Mouse (Mus musculus): ENCODE results near the gene Kbtbd13. TPM values are rescaled to one million over a fixed set of nuclear protein-coding genes. Genes with fewer than 3 reads are reported as not detected.

Gene Kbtbd13
- total and polyA plus RNA-seq, 2 experiments from 2014 or later, result 0.46 to 1.0 TPM

DNA sequence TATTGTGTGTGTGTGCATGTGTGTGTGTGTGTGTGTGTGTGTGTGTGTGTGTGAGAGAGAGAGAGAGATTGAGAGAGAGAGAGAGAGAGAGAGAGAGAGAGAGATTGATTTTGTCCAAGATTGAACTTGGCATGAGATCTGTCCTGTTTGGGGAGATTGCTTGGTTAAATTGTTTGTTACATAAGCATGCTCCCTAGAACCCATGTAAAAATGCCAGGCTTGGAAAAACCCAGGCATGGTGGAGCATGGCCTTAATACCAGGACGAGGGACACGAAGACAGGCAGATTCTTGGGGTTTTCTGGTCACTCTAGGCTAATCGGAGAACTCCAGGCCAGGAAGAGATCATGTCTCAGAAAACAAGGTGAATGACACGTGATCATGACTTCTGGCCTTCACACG lies 36.6 kb upstream of the Kbtbd13 start:
- ATAC-seq, result no peak
- no peak for TF ChIP-seq CTCF (IDR thresholded peaks at IDR 0.05; ENCODE audit: low read depth)
- 83% methylated on average over 5 of the region's 5 CpGs for WGBS

GRCm38 (mm10) chr9:65427511-65427910 lies 36.1 kb upstream of the Kbtbd13 start:
- no peaks in the 10 kb centered on the region for H3K9me3 ChIP-seq (ENCODE audit: low read length)
- no peak for TF ChIP-seq CTCF (IDR thresholded peaks at IDR 0.05; ENCODE audit: low read depth)
- no peak overlapping the region for H3K4me2 ChIP-seq (ENCODE audit: low read depth, low read length)
- H3K27me3 ChIP-seq (ENCODE audit: insufficient read depth, low read length), result no peaks in the 10 kb centered on the region
- ATAC-seq (no peak), DNase-seq (ENCODE audit: low spot score) (no peak)
- no peaks in the 10 kb centered on the region for H3K4me1 ChIP-seq (ENCODE audit: insufficient read depth, low read length)
- H3K27ac ChIP-seq, result no peak overlapping the region
- no peak overlapping the region for H3K4me3 ChIP-seq (ENCODE audit: low read length)
- no peaks in the 10 kb centered on the region for H3K36me3 ChIP-seq (ENCODE audit: insufficient read depth, low read length)
- WGBS, result 69% methylated on average over 2 of the region's 2 CpGs
- no peak overlapping the region for H3K9ac ChIP-seq (replicated peaks; ENCODE audit: low read length)

More for the DNA sequence above, 36.6 kb upstream of the Kbtbd13 start:
- Histone ChIP-seq H3K36me3 (ENCODE audit: insufficient read depth, low read length) (no peaks in the 10 kb centered on the region), H3K4me1 (ENCODE audit: insufficient read depth, low read length) (no peaks in the 10 kb centered on the region), H3K9me3 (ENCODE audit: low read length) (no peaks in the 10 kb centered on the region), H3K4me2 (ENCODE audit: low read depth, low read length) (no peak overlapping the region), H3K27me3 (ENCODE audit: insufficient read depth, low read length) (no peaks in the 10 kb centered on the region), H3K9ac (replicated peaks; ENCODE audit: low read length) (no peak overlapping the region), H3K27ac (no peak overlapping the region), H3K4me3 (ENCODE audit: low read length) (no peak overlapping the region)
- no peak for DNase-seq (ENCODE audit: low spot score)

DNA sequence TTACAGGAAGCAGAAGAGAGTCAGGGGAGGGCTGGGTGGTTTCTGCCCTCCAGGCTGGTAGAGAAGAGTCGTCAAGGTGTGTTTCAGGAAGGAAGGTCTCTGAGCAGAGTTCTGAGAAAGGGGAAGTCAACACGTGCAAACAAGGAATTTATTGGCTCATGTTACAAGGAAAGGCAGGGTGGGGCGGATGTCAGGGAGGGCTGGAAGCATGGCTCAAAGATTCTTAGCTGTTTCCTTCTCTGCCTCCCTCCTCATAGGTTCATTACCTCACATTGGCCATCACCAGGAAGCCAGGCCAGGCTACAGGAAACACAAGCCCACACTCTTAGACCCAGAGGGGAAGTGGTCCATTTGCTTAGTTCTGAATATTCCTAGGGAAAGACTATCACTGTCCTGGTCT lies 32.9 kb upstream of the Kbtbd13 start:
- Histone ChIP-seq H3K9me3 (ENCODE audit: low read length) (no peaks in the 10 kb centered on the region), H3K4me2 (ENCODE audit: low read depth, low read length) (no peak overlapping the region), H3K4me1 (ENCODE audit: insufficient read depth, low read length) (no peaks in the 10 kb centered on the region), H3K4me3 (ENCODE audit: low read length) (no peak overlapping the region), H3K9ac (replicated peaks; ENCODE audit: low read length) (no peak overlapping the region), H3K27ac (no peak overlapping the region), H3K27me3 (ENCODE audit: insufficient read depth, low read length) (no peaks in the 10 kb centered on the region), H3K36me3 (ENCODE audit: insufficient read depth, low read length) (no peaks in the 10 kb centered on the region)
- ATAC-seq (no peak), DNase-seq (ENCODE audit: low spot score) (no peak)
- WGBS, result 59% methylated on average over 3 of the region's 3 CpGs
- TF ChIP-seq CTCF (IDR thresholded peaks at IDR 0.05; ENCODE audit: low read depth), result no peak

DNA sequence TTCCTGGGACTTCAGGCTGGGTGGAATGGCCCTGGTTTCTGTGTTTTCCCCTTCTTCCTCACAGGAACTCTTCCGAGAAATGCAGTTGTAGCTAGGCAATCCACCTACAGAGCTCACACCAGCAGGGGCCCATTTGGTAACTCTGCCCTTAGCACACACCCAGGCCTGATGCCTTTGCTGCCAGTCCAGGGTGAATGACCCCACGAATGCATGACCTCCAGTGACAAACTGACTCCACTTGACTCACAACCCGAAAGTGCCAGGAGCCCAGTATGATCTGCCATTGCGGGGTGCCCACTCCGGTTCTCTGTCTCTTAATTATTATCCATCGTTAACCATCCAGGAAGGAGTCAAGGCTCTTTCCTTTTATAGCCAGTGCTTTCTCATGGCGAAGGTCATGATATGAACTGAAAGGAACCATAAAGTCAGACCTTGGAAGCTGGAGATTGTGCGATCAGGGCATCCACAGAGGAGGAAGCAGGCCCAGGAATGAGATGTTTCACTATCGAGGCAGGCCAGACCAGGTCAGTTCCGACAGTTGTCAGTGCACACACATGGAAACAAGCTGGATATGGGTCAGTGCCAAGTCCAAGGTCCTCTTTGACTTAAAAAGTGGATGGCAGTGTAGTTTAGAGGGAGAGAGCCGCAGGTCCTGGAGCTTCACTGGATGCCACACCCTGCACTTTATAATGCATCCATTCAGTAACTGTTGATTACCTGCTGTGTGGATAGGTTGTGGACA lies 31.5 kb upstream of the Kbtbd13 start, which contains the start of gene Slc51b:
Gene Slc51b (minus strand): TSS at position 196 of the 742 bp plus-strand sequence.
- H3K27ac ChIP-seq, result no peak within 1 kb of the TSS
- H3K4me3 ChIP-seq (ENCODE audit: low read length), result no peak within 1 kb of the TSS
- ATAC-seq, result no peak
- H3K9ac ChIP-seq (replicated peaks; ENCODE audit: low read length), result no peak within 1 kb of the TSS
- H3K36me3 ChIP-seq (ENCODE audit: insufficient read depth, low read length), result no peaks in the 10 kb centered on the region
- no peak for DNase-seq (ENCODE audit: low spot score)
- TF ChIP-seq CTCF (IDR thresholded peaks at IDR 0.05; ENCODE audit: low read depth), result no peak
- no peaks in the 10 kb centered on the region for H3K9me3 ChIP-seq (ENCODE audit: low read length)
- WGBS, result 81% methylated on average over 11 of the region's 11 CpGs
- H3K4me2 ChIP-seq (ENCODE audit: low read depth, low read length), result no peak within 1 kb of the TSS
- no peaks in the 10 kb centered on the region for H3K27me3 ChIP-seq (ENCODE audit: insufficient read depth, low read length)
- no peaks in the 10 kb centered on the region for H3K4me1 ChIP-seq (ENCODE audit: insufficient read depth, low read length)

GRCm38 (mm10) chr9:65419633-65420032 lies 28.2 kb upstream of the Kbtbd13 start:
- Histone ChIP-seq H3K9me3 (ENCODE audit: low read length) (no peaks in the 10 kb centered on the region), H3K9ac (replicated peaks; ENCODE audit: low read length) (no peak overlapping the region), H3K4me1 (ENCODE audit: insufficient read depth, low read length) (no peaks in the 10 kb centered on the region), H3K4me2 (ENCODE audit: low read depth, low read length) (no peak overlapping the region), H3K27ac (no peak overlapping the region), H3K27me3 (ENCODE audit: insufficient read depth, low read length) (no peaks in the 10 kb centered on the region), H3K36me3 (ENCODE audit: insufficient read depth, low read length) (no peaks in the 10 kb centered on the region), H3K4me3 (ENCODE audit: low read length) (no peak overlapping the region)
- no peak for TF ChIP-seq CTCF (IDR thresholded peaks at IDR 0.05; ENCODE audit: low read depth)
- ATAC-seq, result no peak
- WGBS, result 73% methylated on average over 3 of the region's 3 CpGs
- DNase-seq (ENCODE audit: low spot score), result no peak

GRCm38 (mm10) chr9:65417738-65418137 lies 26.3 kb upstream of the Kbtbd13 start:
- H3K4me3 ChIP-seq (ENCODE audit: low read length), result no peak overlapping the region
- H3K4me1 ChIP-seq (ENCODE audit: insufficient read depth, low read length), result no peaks in the 10 kb centered on the region
- 51% methylated on average over 3 of the region's 3 CpGs for WGBS
- TF ChIP-seq CTCF (IDR thresholded peaks at IDR 0.05; ENCODE audit: low read depth), result no peak
- ATAC-seq, result no peak
- no peaks in the 10 kb centered on the region for H3K9me3 ChIP-seq (ENCODE audit: low read length)
- no peak overlapping the region for H3K27ac ChIP-seq
- no peak overlapping the region for H3K4me2 ChIP-seq (ENCODE audit: low read depth, low read length)
- H3K36me3 ChIP-seq (ENCODE audit: insufficient read depth, low read length), result no peaks in the 10 kb centered on the region
- DNase-seq (ENCODE audit: low spot score), result peak; percentile 5
- no peak overlapping the region for H3K9ac ChIP-seq (replicated peaks; ENCODE audit: low read length)
- no peaks in the 10 kb centered on the region for H3K27me3 ChIP-seq (ENCODE audit: insufficient read depth, low read length)

DNA sequence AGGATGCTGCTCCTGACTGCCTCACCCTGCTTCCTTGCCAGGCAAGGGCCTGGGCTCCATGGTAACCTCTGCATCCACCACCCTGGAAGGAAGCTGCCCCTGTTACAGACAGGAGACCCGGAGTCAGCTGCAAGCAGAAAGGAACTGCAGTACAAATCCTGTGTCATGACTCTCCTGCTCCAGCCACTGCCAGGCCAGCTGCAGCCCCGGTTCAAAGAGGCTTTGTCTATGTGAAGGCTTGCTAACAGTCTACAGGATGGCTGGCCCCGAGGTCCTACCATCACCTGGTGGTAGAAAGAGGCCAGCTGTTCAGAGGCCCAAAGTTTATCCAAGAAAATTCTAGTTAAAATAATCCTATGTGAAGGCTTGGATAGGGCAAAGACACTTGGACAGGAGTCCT lies 19.9 kb upstream of the Kbtbd13 start:
- H3K4me2 ChIP-seq (ENCODE audit: low read depth, low read length), result no peak overlapping the region
- H3K9ac ChIP-seq (replicated peaks; ENCODE audit: low read length), result no peak overlapping the region
- ATAC-seq (no peak), DNase-seq (ENCODE audit: low spot score) (no peak)
- H3K4me3 ChIP-seq (ENCODE audit: low read length), result no peak overlapping the region
- no peak for TF ChIP-seq CTCF (IDR thresholded peaks at IDR 0.05; ENCODE audit: low read depth)
- no peaks in the 10 kb centered on the region for H3K4me1 ChIP-seq (ENCODE audit: insufficient read depth, low read length)
- H3K27ac ChIP-seq, result no peak overlapping the region
- H3K27me3 ChIP-seq (ENCODE audit: insufficient read depth, low read length), result no peaks in the 10 kb centered on the region
- H3K36me3 ChIP-seq (ENCODE audit: insufficient read depth, low read length), result no peaks in the 10 kb centered on the region
- 77% methylated on average over 3 of the region's 3 CpGs for WGBS
- no peaks in the 10 kb centered on the region for H3K9me3 ChIP-seq (ENCODE audit: low read length)

All from hindbrain, postnatal 0 days (tissue).